Mouse (Mus musculus): ENCODE results near the gene Faxc.

Gene Faxc

GRCm38 (mm10) chr4:21930971-21931771, at the start of gene Faxc:
Gene Faxc, plus strand, starts transcription at chr4:21931329.
- peak; percentile 24 for DNase-seq (ENCODE audit: low spot score)

GRCm38 (mm10) chr4:21882806-21883205, 48.3 kb upstream of the Faxc start:
- no peak for DNase-seq (ENCODE audit: low spot score)

GRCm38 (mm10) chr4:21885831-21886230, 45.3 kb upstream of the Faxc start:
- no peak for DNase-seq (ENCODE audit: low spot score)

GRCm38 (mm10) chr4:21931772-21932630, 872 bp downstream of the Faxc start:
- peak; percentile 3 for DNase-seq (ENCODE audit: low spot score)

GRCm38 (mm10) chr4:21935378-21935777, 4.2 kb downstream of the Faxc start:
- DNase-seq (ENCODE audit: low spot score): no peak

GRCm38 (mm10) chr4:21936424-21936823, 5.3 kb downstream of the Faxc start:
- no peak for DNase-seq (ENCODE audit: low spot score)

- no peak for DNase-seq (ENCODE audit: low spot score)
These were observed 6.8 kb downstream of the Faxc start for GRCm38 (mm10) chr4:21937890-21938289.

GRCm38 (mm10) chr4:21944672-21945071, 13.5 kb downstream of the Faxc start:
- no peak for DNase-seq (ENCODE audit: low spot score)

- peak; percentile 40 for DNase-seq (ENCODE audit: low spot score)
These were observed 20.3 kb downstream of the Faxc start for GRCm38 (mm10) chr4:21951444-21951843.

- no peak for DNase-seq (ENCODE audit: low spot score)
These were observed 21.1 kb downstream of the Faxc start for GRCm38 (mm10) chr4:21952255-21952654.

- DNase-seq (ENCODE audit: low spot score): peak; percentile 35
These were observed 26.6 kb downstream of the Faxc start for GRCm38 (mm10) chr4:21957570-21958321.

GRCm38 (mm10) chr4:21971949-21972348, 40.8 kb downstream of the Faxc start:
- DNase-seq (ENCODE audit: low spot score): no peak

GRCm38 (mm10) chr4:21974126-21974525, 43.0 kb downstream of the Faxc start:
- peak; percentile 38 for DNase-seq (ENCODE audit: low spot score)

GRCm38 (mm10) chr4:21980471-21980870, 49.3 kb downstream of the Faxc start:
- DNase-seq (ENCODE audit: low spot score): no peak

GRCm38 (mm10) chr4:21982449-21982848, 51.3 kb downstream of the Faxc start:
- DNase-seq (ENCODE audit: low spot score): no peak

- no peak for DNase-seq (ENCODE audit: low spot score)
These were observed 55.7 kb downstream of the Faxc start for GRCm38 (mm10) chr4:21986857-21987256.

GRCm38 (mm10) chr4:21987460-21987859, 56.3 kb downstream of the Faxc start:
- no peak for DNase-seq (ENCODE audit: low spot score)

- no peak for DNase-seq (ENCODE audit: low spot score)
These were observed 58.5 kb downstream of the Faxc start for GRCm38 (mm10) chr4:21989571-21990091.

GRCm38 (mm10) chr4:21990580-21991235, 59.6 kb downstream of the Faxc start:
- DNase-seq (ENCODE audit: low spot score): peak; percentile 54

GRCm38 (mm10) chr4:22017656-22018379, 86.7 kb downstream of the Faxc start:
- DNase-seq (ENCODE audit: low spot score): peak; percentile 70

- DNase-seq (ENCODE audit: low spot score): no peak
These were observed 87.3 kb downstream of the Faxc start for GRCm38 (mm10) chr4:22018414-22018813.

Measured in adipocyte (in vitro differentiated cells).